Mouse (Mus musculus) midbrain, embryonic 11.5 days (tissue): Measurements from ENCODE around the gene Dnah9. TPM values are rescaled to one million over a fixed set of nuclear protein-coding genes. Genes with fewer than 3 reads are reported as not detected.

Experiments used
- ATAC-seq: fragments of 200-750 bp; cut with Nextera tagmentation; 2 replicates; pipeline ENCODE4 v1.8.0; 2017; ENCODE audit warnings: moderate TSS enrichment, moderate library complexity; ENCODE audit not compliant: low FRiP score
- DNase-seq: peaks from one replicate; pipeline ENCODE4 v3.0.0; 2015; ENCODE audit warnings: low spot score; ENCODE audit errors: missing footprints
- H3K27ac ChIP-seq: fragments of 300-500 bp; sonication (generic); 2 replicates; pipeline ENCODE4 v1.5.1; 2014; ENCODE audit warnings: low read depth, low read length
- H3K27me3 ChIP-seq: fragments of 300-500 bp; sonication (generic); 2 replicates; pipeline ENCODE4 v1.6.1; 2014; ENCODE audit warnings: mild to moderate bottlenecking, low read length, moderate library complexity, mixed read lengths; ENCODE audit not compliant: control insufficient read depth, insufficient read depth
- H3K36me3 ChIP-seq: fragments of 300-500 bp; sonication (generic); 2 replicates; pipeline ENCODE4 v1.6.1; 2014; ENCODE audit warnings: mild to moderate bottlenecking, low read length, moderate library complexity, mixed read lengths; ENCODE audit not compliant: control insufficient read depth, insufficient read depth
- H3K4me1 ChIP-seq: fragments of 300-500 bp; sonication (generic); 2 replicates; pipeline ENCODE4 v1.6.1; 2014; ENCODE audit warnings: low read length; ENCODE audit not compliant: control insufficient read depth, insufficient read depth
- H3K4me2 ChIP-seq: fragments of 300-500 bp; sonication (generic); 2 replicates; pipeline ENCODE4 v1.6.1; 2014; ENCODE audit warnings: mild to moderate bottlenecking, moderate library complexity
- H3K4me3 ChIP-seq: fragments of 300-500 bp; sonication (generic); 2 replicates; pipeline ENCODE4 v1.5.1; 2014; ENCODE audit warnings: low read depth, low read length
- H3K9ac ChIP-seq: fragments of 300-500 bp; sonication (generic); 2 replicates; pipeline ENCODE4 v1.6.1; 2014; ENCODE audit warnings: low read length
- H3K9me3 ChIP-seq: fragments of 300-500 bp; sonication (generic); 2 replicates; pipeline ENCODE4 v1.6.1; 2016; ENCODE audit warnings: low read length; ENCODE audit not compliant: control insufficient read depth
- WGBS: fragments of 180-500 bp; shearing (Covaris S2); extraction: QIAGEN DNeasy Blood & Tissue Kit; methylation state at CpG from one replicate; pipeline ENCODE4 v1.1.7; 2014; 5-methylcytosine and 5-hydroxymethylcytosine counted together
- polyA plus RNA-seq: library from polyadenylated mRNA; unstranded; fragments of >200 nt; fragmentation: Nextera tagmentation; extraction: Ambion mirVana; gene quantifications from 2 replicates; pipeline ENCODE4 v1.2.1, GENCODE M21; 2014

The Dnah9 gene
- 0.74 and 0.84 TPM in 2 replicates for polyA plus RNA-seq

- no peaks in the 10 kb centered on the region for H3K9me3 ChIP-seq
- no peaks in the 10 kb centered on the region for H3K4me1 ChIP-seq
- peak within 1 kb of the TSS; percentile 31 for H3K9ac ChIP-seq
- 0 out of 2 replicates have a peak within 1 kb of the TSS, but pooled peaks have one; percentile 16 for H3K27ac ChIP-seq
- H3K4me3 ChIP-seq, result peak within 1 kb of the TSS; percentile 52
- H3K27me3 ChIP-seq, result no peaks in the 10 kb centered on the region
- DNase-seq (peak; percentile 97), ATAC-seq (peak; percentile 94)
- H3K4me2 ChIP-seq, result peak within 1 kb of the TSS; percentile 96
- WGBS, result under 1% methylated on average over 53 of the region's 53 CpGs
- H3K36me3 ChIP-seq, result no peaks in the 10 kb centered on the region
Observed at GRCm38 (mm10) chr11:66167801-66168651, at the start of gene Dnah9. Dnah9 (minus strand) TSS chr11:66168551.

- no peak overlapping the region for H3K27ac ChIP-seq
- 87% methylated on average over 3 of the region's 3 CpGs for WGBS
- DNase-seq, result no peak
Observed at GRCm38 (mm10) chr11:66188627-66189287, 20.4 kb upstream of the Dnah9 start.

GRCm38 (mm10) chr11:66188146-66188545 is 19.8 kb upstream of the Dnah9 start:
- no peak for DNase-seq
- no peak overlapping the region for H3K9ac ChIP-seq
- WGBS, result 83% methylated on average over 2 of the region's 2 CpGs

More at GRCm38 (mm10) chr11:66188627-66189287, 20.4 kb upstream of the Dnah9 start:
- Histone ChIP-seq H3K27me3 (no peaks in the 10 kb centered on the region), H3K4me2 (no peak overlapping the region), H3K36me3 (no peaks in the 10 kb centered on the region), H3K4me1 (no peaks in the 10 kb centered on the region), H3K4me3 (no peak overlapping the region), H3K9ac (no peak overlapping the region), H3K9me3 (no peaks in the 10 kb centered on the region)
- ATAC-seq, result no peak

DNA sequence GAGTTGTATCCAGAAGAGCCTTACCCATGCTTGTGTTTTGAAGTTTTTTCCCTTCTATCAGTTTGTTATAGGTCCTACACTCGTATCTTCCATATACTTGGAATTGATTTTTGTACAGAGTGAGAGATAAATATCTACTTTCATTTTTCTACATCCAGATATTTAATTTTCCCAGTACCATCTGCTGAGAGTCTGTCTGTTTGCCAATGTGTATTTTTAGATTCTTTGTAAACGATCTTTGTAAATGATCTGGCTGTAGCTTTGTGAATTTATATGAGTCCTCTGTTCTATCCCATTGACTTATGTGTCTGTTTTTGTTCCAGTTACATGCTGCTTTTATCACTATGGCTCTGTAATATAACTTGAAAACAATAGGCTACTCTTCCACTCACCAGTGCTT is 9.4 kb upstream of the Dnah9 start:
- DNase-seq (no peak), ATAC-seq (no peak)
- Histone ChIP-seq H3K9me3 (peaks cover 6% of the 10 kb centered on the region; the same call in 1 of the 2 replicates), H3K4me1 (no peaks in the 10 kb centered on the region), H3K27me3 (no peaks in the 10 kb centered on the region), H3K4me2 (no peak overlapping the region), H3K4me3 (no peak overlapping the region), H3K27ac (no peak overlapping the region), H3K36me3 (no peaks in the 10 kb centered on the region), H3K9ac (no peak overlapping the region)
- WGBS, result 84% methylated on average over 2 of the region's 2 CpGs

More at GRCm38 (mm10) chr11:66188146-66188545, 19.8 kb upstream of the Dnah9 start:
- H3K4me1 ChIP-seq, result no peaks in the 10 kb centered on the region
- no peaks in the 10 kb centered on the region for H3K27me3 ChIP-seq
- ATAC-seq, result no peak
- H3K27ac ChIP-seq, result no peak overlapping the region
- H3K9me3 ChIP-seq, result no peaks in the 10 kb centered on the region
- H3K4me3 ChIP-seq, result no peak overlapping the region
- H3K4me2 ChIP-seq, result no peak overlapping the region
- H3K36me3 ChIP-seq, result no peaks in the 10 kb centered on the region

GRCm38 (mm10) chr11:66164022-66164421 is 4.3 kb downstream of the Dnah9 start:
- H3K4me2 ChIP-seq, result no peak overlapping the region
- H3K9ac ChIP-seq, result no peak overlapping the region
- no peaks in the 10 kb centered on the region for H3K27me3 ChIP-seq
- WGBS, result 87% methylated on average over 2 of the region's 2 CpGs
- no peak overlapping the region for H3K4me3 ChIP-seq
- H3K9me3 ChIP-seq, result no peaks in the 10 kb centered on the region
- no peaks in the 10 kb centered on the region for H3K36me3 ChIP-seq
- no peak for ATAC-seq
- no peak overlapping the region for H3K27ac ChIP-seq
- DNase-seq, result no peak
- H3K4me1 ChIP-seq, result no peaks in the 10 kb centered on the region

GRCm38 (mm10) chr11:66140631-66141252 is 27.6 kb downstream of the Dnah9 start:
- ATAC-seq, result peak; percentile 42; the same call in 1 of the 2 replicates
- H3K27me3 ChIP-seq, result no peaks in the 10 kb centered on the region
- 66% methylated on average over 11 of the region's 11 CpGs for WGBS
- 0 out of 2 replicates have a peak, but pooled peaks cover 2% of the 10 kb centered on the region for H3K4me1 ChIP-seq
- H3K9ac ChIP-seq, result no peak overlapping the region
- DNase-seq, result no peak
- no peak overlapping the region for H3K4me2 ChIP-seq
- no peaks in the 10 kb centered on the region for H3K9me3 ChIP-seq
- H3K27ac ChIP-seq, result no peak overlapping the region; the same call in 1 of the 2 replicates
- no peak overlapping the region for H3K4me3 ChIP-seq
- no peaks in the 10 kb centered on the region for H3K36me3 ChIP-seq

DNA sequence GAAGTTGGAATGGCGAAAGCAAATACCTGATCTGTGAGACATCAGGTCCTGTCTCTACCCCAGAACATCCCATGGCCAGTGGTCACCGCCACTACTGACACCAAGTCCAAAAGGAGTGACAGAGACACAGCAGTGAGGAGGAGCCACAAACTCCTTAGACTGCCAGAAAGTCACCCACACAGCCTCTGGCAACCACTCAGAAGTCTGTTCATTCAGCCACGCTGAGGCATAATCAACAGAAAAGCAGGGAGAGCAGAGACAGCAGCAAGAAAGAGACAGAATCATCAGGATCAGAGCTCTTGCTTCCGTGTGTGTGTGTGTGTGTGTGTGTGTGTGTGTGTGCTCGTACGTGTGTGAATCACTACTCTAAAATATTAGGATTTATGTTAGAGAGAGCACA is 33.5 kb downstream of the Dnah9 start:
- 80% methylated on average over 6 of the region's 6 CpGs for WGBS
- Histone ChIP-seq H3K36me3 (no peaks in the 10 kb centered on the region), H3K4me1 (no peaks in the 10 kb centered on the region), H3K4me2 (no peak overlapping the region), H3K4me3 (no peak overlapping the region), H3K27ac (no peak overlapping the region), H3K9ac (no peak overlapping the region), H3K9me3 (no peaks in the 10 kb centered on the region), H3K27me3 (no peaks in the 10 kb centered on the region)
- DNase-seq (no peak), ATAC-seq (no peak)

- ATAC-seq (no peak), DNase-seq (no peak)
- Histone ChIP-seq H3K4me3 (no peak overlapping the region), H3K27me3 (no peaks in the 10 kb centered on the region), H3K36me3 (no peaks in the 10 kb centered on the region), H3K4me2 (no peak overlapping the region), H3K9me3 (no peaks in the 10 kb centered on the region), H3K4me1 (no peaks in the 10 kb centered on the region), H3K27ac (no peak overlapping the region), H3K9ac (no peak overlapping the region)
Observed at GRCm38 (mm10) chr11:66126150-66126549, 42.2 kb downstream of the Dnah9 start.

DNA sequence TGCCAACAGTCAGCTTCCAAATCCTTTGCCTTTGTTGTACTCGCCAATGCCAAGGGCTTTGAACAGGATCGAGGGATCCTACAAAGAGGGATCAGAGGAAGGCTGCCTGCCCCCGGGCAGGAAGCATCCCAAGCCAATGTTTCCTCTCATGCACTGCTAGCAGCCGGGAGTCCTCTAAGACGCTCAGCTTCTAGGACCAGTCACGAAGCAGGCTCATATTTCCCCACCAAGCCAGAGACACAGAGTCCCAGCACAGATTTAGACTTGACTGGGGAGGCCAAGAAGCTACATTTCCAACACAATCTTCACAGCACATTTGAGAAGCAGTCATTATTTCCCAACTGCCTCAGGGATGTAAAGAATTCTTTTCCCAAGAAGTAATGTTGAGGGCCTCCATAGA is 43.9 kb downstream of the Dnah9 start:
- Histone ChIP-seq H3K9me3 (no peaks in the 10 kb centered on the region), H3K4me3 (no peak overlapping the region), H3K36me3 (no peaks in the 10 kb centered on the region), H3K27me3 (no peaks in the 10 kb centered on the region), H3K4me2 (no peak overlapping the region), H3K27ac (no peak overlapping the region), H3K4me1 (no peaks in the 10 kb centered on the region), H3K9ac (no peak overlapping the region)
- WGBS, result 74% methylated on average over 6 of the region's 6 CpGs
- DNase-seq (no peak), ATAC-seq (no peak)
